Mouse (Mus musculus): ENCODE results near the gene Ccnl2.

Gene Ccnl2

GRCm38 (mm10) chr4:155790650-155791161 lies 21.6 kb upstream of the Ccnl2 start:
- no peak for DNase-seq

- DNase-seq: no peak
Measured at GRCm38 (mm10) chr4:155791240-155791933, 20.9 kb upstream of the Ccnl2 start.

GRCm38 (mm10) chr4:155793730-155794129 lies 18.6 kb upstream of the Ccnl2 start:
- DNase-seq: no peak

DNA sequence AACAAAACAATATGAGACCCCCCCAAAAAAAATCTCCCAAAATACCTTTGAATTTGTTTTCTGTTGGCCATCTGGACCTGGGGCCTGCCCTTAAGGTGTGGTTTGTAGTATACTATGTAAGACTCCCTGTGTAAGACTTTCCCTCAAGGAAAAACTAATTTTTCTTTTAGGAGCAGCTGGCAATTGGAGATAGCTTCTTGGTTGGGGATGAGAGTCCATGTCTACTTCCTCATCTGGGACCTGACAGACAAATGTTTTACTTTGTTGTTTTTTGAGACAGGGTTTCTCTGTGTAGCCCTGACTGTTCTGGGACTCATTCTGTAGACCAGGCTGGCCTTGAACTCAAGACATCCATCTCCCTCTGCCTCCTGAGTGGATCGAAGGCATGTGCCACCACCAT lies 10.2 kb upstream of the Ccnl2 start:
- DNase-seq: no peak

- peak; percentile 39 for DNase-seq
Measured at GRCm38 (mm10) chr4:155802741-155803339, 9.4 kb upstream of the Ccnl2 start, which contains the start of gene Mrpl20. Gene Mrpl20, plus strand, starts transcription at chr4:155802878.

GRCm38 (mm10) chr4:155803340-155804041 lies 8.8 kb upstream of the Ccnl2 start:
- peak; percentile 99 for DNase-seq

GRCm38 (mm10) chr4:155807841-155808240 lies 4.4 kb upstream of the Ccnl2 start:
- no peak for DNase-seq

DNA sequence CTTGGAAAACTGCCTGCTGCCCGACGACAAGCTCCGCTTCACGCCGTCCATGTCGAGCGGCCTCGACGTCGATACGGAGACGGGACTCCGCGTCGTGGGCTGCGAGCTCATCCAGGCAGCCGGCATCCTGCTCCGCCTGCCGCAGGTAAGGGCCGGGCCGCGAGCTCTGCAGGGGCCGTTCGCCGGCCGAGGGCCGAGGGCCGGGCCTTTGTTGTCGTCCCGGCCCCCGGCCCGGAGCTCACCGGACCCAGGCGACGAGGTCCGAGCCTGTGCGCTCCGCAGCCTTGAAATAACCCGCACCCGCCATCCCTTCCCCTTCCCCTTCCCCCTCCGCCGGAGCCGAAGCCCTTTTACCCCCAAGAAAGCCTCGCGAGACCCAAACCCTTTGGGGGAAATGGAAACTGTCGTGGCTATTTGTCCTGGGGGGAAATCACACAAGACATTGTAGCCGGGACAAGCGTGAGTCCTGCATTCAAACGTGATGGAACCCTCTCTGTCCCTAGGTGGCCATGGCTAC lies 434 bp downstream of the Ccnl2 start:
- DNase-seq: peak; percentile 63

- no peak for DNase-seq
Measured at GRCm38 (mm10) chr4:155817533-155817932, 5.2 kb downstream of the Ccnl2 start.

- DNase-seq: peak; percentile 65
Measured at GRCm38 (mm10) chr4:155821025-155821424, 8.7 kb downstream of the Ccnl2 start.

GRCm38 (mm10) chr4:155823443-155823842 lies 11.2 kb downstream of the Ccnl2 start:
- DNase-seq: no peak

DNA sequence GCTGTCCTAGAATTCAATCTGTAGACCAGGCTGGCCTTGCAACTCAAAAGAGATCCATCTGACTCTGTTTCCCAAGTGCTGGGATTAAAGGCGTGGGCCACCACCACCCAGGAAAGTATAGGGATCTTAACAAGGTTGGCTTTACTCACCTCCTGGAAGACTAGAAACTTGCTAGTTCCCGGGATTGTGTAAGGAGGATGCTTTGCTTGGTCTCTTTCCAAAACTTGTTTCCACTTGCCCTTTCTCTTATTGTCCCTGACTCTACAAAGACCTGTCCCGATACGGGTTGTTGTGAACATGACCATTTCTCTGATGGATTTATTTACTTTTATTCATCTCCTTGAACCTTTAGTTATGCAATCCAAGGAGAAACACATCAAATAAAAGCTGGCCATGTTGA lies 17.6 kb downstream of the Ccnl2 start:
- no peak for DNase-seq

DNA sequence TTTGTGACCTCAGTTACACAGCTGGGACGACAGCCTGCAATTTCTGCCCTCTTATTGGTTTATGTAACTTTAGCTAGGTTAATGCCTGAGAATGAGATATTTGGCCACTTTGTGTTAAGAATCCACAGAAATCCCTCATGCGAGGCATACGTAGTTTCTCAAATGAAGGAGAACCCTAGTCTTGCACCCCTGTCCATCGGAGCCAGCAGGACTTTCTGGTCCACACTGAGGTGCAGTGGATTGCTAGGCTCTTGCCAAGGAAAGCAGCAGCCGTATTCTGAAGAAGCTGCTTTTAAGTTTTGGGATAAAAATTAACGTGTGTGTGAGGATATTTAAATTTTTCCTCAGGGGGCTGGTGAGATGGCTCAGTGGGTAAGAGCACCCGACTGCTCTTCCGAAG lies 18.3 kb downstream of the Ccnl2 start:
- DNase-seq: no peak

- peak; percentile 97 for DNase-seq
Measured at GRCm38 (mm10) chr4:155831205-155831766, 19.0 kb downstream of the Ccnl2 start, which contains the start of gene Aurkaip1. Gene Aurkaip1, plus strand, starts transcription at chr4:155831272.

DNA sequence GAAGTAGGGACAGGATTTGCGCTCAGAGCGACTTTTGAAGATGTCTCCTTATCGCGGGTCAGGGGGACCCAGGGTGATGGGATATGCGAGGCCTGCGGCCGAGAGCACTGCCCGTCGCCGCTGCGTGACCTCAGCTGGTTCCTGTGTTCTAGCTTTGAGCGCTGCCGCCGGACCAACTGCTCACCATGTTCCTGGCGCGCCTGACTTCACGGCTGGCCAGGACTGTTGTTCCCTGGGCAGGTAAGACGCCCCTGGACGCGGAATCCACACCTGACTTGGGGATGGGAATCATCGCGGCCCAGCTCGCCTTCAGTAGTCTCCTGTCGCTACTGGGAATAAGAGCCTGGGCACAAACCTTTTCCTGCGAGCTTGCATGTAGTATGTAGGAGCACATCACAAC lies 19.5 kb downstream of the Ccnl2 start:
- no peak for DNase-seq

- peak; percentile 29 for DNase-seq
Measured at GRCm38 (mm10) chr4:155832321-155832720, 20.0 kb downstream of the Ccnl2 start.

DNA sequence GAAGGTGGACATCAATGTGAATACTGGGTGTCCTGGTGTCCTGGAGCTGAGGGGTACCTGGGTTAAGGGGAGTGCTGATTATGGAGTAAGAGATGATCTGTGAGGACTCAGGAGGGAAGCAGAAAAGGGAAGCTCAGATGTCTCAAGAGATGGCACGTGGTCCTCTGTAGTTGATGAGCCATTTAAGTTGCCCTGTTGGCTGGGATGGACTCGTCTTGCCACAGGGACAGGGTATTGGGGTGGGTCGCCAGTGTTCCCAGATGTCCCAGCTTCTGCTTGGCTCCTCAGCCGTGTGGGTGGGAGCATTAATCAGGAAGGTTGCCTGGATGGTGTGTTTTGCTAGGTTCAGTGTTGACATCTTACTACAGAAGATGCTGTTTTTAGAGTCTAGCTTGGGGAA lies 20.9 kb downstream of the Ccnl2 start:
- no peak for DNase-seq

GRCm38 (mm10) chr4:155833836-155834235 lies 21.5 kb downstream of the Ccnl2 start:
- peak; percentile 71 for DNase-seq

DNA sequence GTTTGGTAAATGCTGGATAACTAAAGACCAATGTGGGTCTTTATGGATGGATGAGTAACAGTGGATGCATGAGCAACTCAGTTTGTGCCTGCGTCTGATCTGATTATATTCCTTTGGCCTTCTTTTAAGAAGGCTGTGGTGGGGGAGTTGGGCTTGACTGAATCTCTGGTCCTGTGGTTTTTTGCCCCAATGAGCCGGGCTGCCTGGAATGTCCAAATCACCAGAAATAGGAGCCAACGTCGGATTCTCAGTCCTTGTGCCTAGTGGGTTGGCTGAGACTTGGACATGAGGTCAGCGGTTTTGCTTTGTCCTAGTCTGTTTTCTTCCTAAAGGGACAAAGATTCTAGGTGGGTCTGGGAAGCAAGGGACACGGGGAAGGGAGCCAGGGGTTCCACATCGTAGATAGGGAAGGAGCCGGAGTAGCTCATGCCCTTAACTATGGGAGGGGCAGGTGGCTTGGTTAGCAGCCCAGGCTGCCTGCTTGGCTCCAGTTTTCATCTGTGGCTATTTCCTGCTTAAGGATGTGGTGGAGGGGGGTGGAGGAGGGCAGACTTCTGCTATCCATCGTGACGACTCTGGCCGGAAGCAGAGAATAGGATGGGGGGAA lies 25.2 kb downstream of the Ccnl2 start:
- no peak for DNase-seq

GRCm38 (mm10) chr4:155838187-155839153 lies 26.2 kb downstream of the Ccnl2 start:
- DNase-seq: no peak

GRCm38 (mm10) chr4:155839483-155839910 lies 27.2 kb downstream of the Ccnl2 start, which contains the start of gene Mxra8:
Gene Mxra8, plus strand, starts transcription at chr4:155839680.
- DNase-seq: no peak

Data from thymus, postnatal 4 days (tissue).